Mouse (Mus musculus) embryonic fibroblast, embryonic 13.5 days (primary cell): ENCODE results near the gene Cpa1. TPM values are rescaled to one million over a fixed set of nuclear protein-coding genes. Genes with fewer than 3 reads are reported as not detected.

ENCODE experiments used
- H3K27ac ChIP-seq: 2 replicates; pipeline ENCODE4 v1.5.1; 2012; ENCODE audit warnings: low read length, control low read depth, inconsistent platforms; ENCODE audit not compliant: insufficient read depth
- H3K4me1 ChIP-seq: 2 replicates; pipeline ENCODE4 v1.6.1; 2011; ENCODE audit warnings: low read length; ENCODE audit not compliant: control insufficient read depth, insufficient read depth
- H3K4me3 ChIP-seq: 2 replicates; pipeline ENCODE4 v1.5.1; 2011; ENCODE audit warnings: mild to moderate bottlenecking, control low read depth, low read length; ENCODE audit not compliant: insufficient read depth
- CTCF ChIP-seq: IDR thresholded peaks from 2 replicates; pipeline ENCODE4 v1.5.1; 2011; ENCODE audit warnings: mild to moderate bottlenecking, control low read depth, low read length, moderate library complexity, borderline replicate concordance; ENCODE audit not compliant: insufficient read depth
- POLR2A ChIP-seq: IDR thresholded peaks from 2 replicates; pipeline ENCODE4 v1.6.1; 2011; ENCODE audit warnings: low read depth, mild to moderate bottlenecking, control low read depth, low read length, moderate library complexity
- polyA plus RNA-seq: library from polyadenylated mRNA; stranded (reverse); fragments of >200 nt; gene quantifications from 2 replicates; pipeline ENCODE4 v1.2.4, GENCODE M21; 2011; ENCODE audit warnings: low read depth; ENCODE audit not compliant: missing spikeins, insufficient read length

Cpa1 gene
- polyA plus RNA-seq, 1 experiment: not detected

GRCm38 (mm10) chr6:30645379-30645778 lies 6.4 kb downstream of the Cpa1 start:
- peaks cover 3% of the 10 kb centered on the region for H3K4me1 ChIP-seq

GRCm38 (mm10) chr6:30649651-30650296 lies 10.8 kb downstream of the Cpa1 start:
- H3K27ac ChIP-seq: no peak overlapping the region
- peaks cover 3% of the 10 kb centered on the region for H3K4me1 ChIP-seq

More at GRCm38 (mm10) chr6:30645379-30645778, 6.4 kb downstream of the Cpa1 start:
- H3K4me3 ChIP-seq: no peak overlapping the region
- TF ChIP-seq CTCF (no peak), POLR2A (no peak)
- no peak overlapping the region for H3K27ac ChIP-seq

GRCm38 (mm10) chr6:30652425-30653188 lies 13.6 kb downstream of the Cpa1 start:
- peaks cover 3% of the 10 kb centered on the region for H3K4me1 ChIP-seq
- TF ChIP-seq CTCF (no peak), POLR2A (no peak)

More at GRCm38 (mm10) chr6:30649651-30650296, 10.8 kb downstream of the Cpa1 start:
- no peak for TF ChIP-seq CTCF
- TF ChIP-seq POLR2A: no peak
- H3K4me3 ChIP-seq: no peak overlapping the region

GRCm38 (mm10) chr6:30653518-30653917 lies 14.5 kb downstream of the Cpa1 start:
- Histone ChIP-seq H3K4me1 (peaks cover 2% of the 10 kb centered on the region), H3K4me3 (no peak overlapping the region), H3K27ac (peak overlapping the region; percentile 81)
- TF ChIP-seq POLR2A (no peak), CTCF (no peak)

More at GRCm38 (mm10) chr6:30652425-30653188, 13.6 kb downstream of the Cpa1 start:
- H3K27ac ChIP-seq: peak overlapping the region; percentile 81
- H3K4me3 ChIP-seq: no peak overlapping the region

GRCm38 (mm10) chr6:30654402-30654859 lies 15.4 kb downstream of the Cpa1 start:
- Histone ChIP-seq H3K4me1 (no peaks in the 10 kb centered on the region; the same call in 1 of the 2 replicates), H3K4me3 (no peak overlapping the region), H3K27ac (peak overlapping the region; percentile 74; the same call in 1 of the 2 replicates)
- TF ChIP-seq POLR2A (no peak), CTCF (no peak)

- H3K27ac ChIP-seq: peak overlapping the region; percentile 74; the same call in 1 of the 2 replicates
- no peak for TF ChIP-seq POLR2A
- no peaks in the 10 kb centered on the region; the same call in 1 of the 2 replicates for H3K4me1 ChIP-seq
- H3K4me3 ChIP-seq: no peak overlapping the region
Observed at GRCm38 (mm10) chr6:30654932-30655331, 15.9 kb downstream of the Cpa1 start.

- Histone ChIP-seq H3K27ac (peak overlapping the region; percentile 52), H3K4me1 (no peaks in the 10 kb centered on the region; the same call in 1 of the 2 replicates), H3K4me3 (no peak overlapping the region)
- TF ChIP-seq POLR2A: no peak
- no peak for TF ChIP-seq CTCF
Observed at GRCm38 (mm10) chr6:30657279-30657678, 18.3 kb downstream of the Cpa1 start.

- TF ChIP-seq CTCF (no peak), POLR2A (no peak)
- Histone ChIP-seq H3K27ac (no peak overlapping the region), H3K4me3 (no peak overlapping the region), H3K4me1 (no peaks in the 10 kb centered on the region)
Observed at GRCm38 (mm10) chr6:30658619-30659018, 19.6 kb downstream of the Cpa1 start.

- no peaks in the 10 kb centered on the region; the same call in 1 of the 2 replicates for H3K4me1 ChIP-seq
- TF ChIP-seq POLR2A: no peak
- TF ChIP-seq CTCF: no peak
Observed at GRCm38 (mm10) chr6:30664776-30665175, 25.8 kb downstream of the Cpa1 start.

GRCm38 (mm10) chr6:30665296-30665695 lies 26.3 kb downstream of the Cpa1 start:
- H3K4me1 ChIP-seq: no peaks in the 10 kb centered on the region; the same call in 1 of the 2 replicates
- TF ChIP-seq CTCF (no peak), POLR2A (no peak)
- H3K27ac ChIP-seq: no peak overlapping the region
- no peak overlapping the region for H3K4me3 ChIP-seq

More at GRCm38 (mm10) chr6:30664776-30665175, 25.8 kb downstream of the Cpa1 start:
- Histone ChIP-seq H3K27ac (no peak overlapping the region), H3K4me3 (no peak overlapping the region)
